Mouse (Mus musculus) G1E-ER4 (cell line): ENCODE results near the gene Ubash3b. TPM values are rescaled to one million over a fixed set of nuclear protein-coding genes. Genes with fewer than 3 reads are reported as not detected.

ENCODE experiments used
- GATA1 ChIP-seq: IDR thresholded peaks from one replicate; pipeline ENCODE4 v1.8.0; 2012; ENCODE audit warnings: low read length, inconsistent platforms
- polyA plus RNA-seq: library from polyadenylated mRNA; stranded (reverse); fragments of >175 nt; gene quantifications from 2 replicates; pipeline ENCODE4 v1.2.3, GENCODE M21; 2012

Ubash3b gene
- polyA plus RNA-seq, 1 experiment, result 21.6 TPM

- TF ChIP-seq GATA1, result no peak
These were observed 177.7 kb downstream of the Ubash3b start for GRCm38 (mm10) chr9:40983758-40984157.

GRCm38 (mm10) chr9:40982480-40982879 is 179.0 kb downstream of the Ubash3b start:
- TF ChIP-seq GATA1, result no peak

- no peak for TF ChIP-seq GATA1
These were observed 187.3 kb downstream of the Ubash3b start for GRCm38 (mm10) chr9:40974042-40974801.

- TF ChIP-seq GATA1, result no peak
These were observed 197.1 kb downstream of the Ubash3b start for GRCm38 (mm10) chr9:40964418-40964714.

- no peak for TF ChIP-seq GATA1
These were observed 197.7 kb downstream of the Ubash3b start, which contains the start of gene Jhy for GRCm38 (mm10) chr9:40963586-40964417. Gene Jhy, minus strand, starts transcription at chr9:40964118.

- TF ChIP-seq GATA1, result no peak
These were observed 200.1 kb downstream of the Ubash3b start for GRCm38 (mm10) chr9:40961401-40961800.

Other genes with a start within 250 kb of the Ubash3b start
- not detected in 2 replicates for gene Jhy, start 197.6 kb downstream of the Ubash3b start, polyA plus RNA-seq
- gene Crtam, start 157.1 kb downstream of the Ubash3b start, polyA plus RNA-seq, result 0.02 TPM in 1 of 2 replicates, not detected in the other